Comparison of ENCODE assay signal across 26 mouse cellular contexts in the genomic region with DNA sequence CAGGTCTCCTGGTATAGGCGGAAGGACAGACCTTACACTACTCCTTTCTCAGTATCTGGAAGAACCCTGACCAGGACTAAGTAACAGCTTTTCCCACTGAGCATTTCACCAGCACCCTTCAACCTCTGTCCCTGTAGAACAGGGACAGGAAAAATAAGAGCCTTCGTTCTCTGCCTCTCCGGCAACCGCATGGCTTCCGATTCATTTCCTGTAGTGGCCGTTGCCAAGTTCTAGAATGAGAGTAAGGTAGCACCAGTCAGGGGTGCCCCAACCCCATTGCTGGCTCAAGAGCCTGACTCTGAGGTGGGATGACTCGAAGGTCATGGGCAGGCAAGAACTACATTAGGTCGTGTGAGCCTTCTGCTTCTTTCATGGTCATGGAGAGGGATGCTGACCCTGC. TPM values are rescaled to one million over a fixed set of nuclear protein-coding genes. Genes with fewer than 3 reads are reported as not detected.
A peak's percentile ranks its signal among the peaks of the same experiment; 100 is the strongest.
DNase-seq lines count a peak whose midpoint lies in the region; ATAC-seq and TF ChIP-seq lines count a peak whose summit lies in the region.
"Had no signal": no experiment of that assay in that cellular context is flagged by ENCODE, and none has a peak within 500 bp of the region (broad histone marks: within the 10 kb centered on the region; RNA-seq: fewer than 3 reads in every experiment).

No protein-coding gene starts in this region.

- H3K9me3 ChIP-seq in forebrain, embryonic 11.5 days (ENCODE audit: control insufficient read depth, low read length) = no peaks in the 10 kb centered on the region
- no peaks in the 10 kb centered on the region for H3K9me3 ChIP-seq in forebrain, postnatal 0 days (ENCODE audit: low read length)
- H3K9me3 ChIP-seq: embryonic facial prominence, embryonic 13.5 days; embryonic facial prominence, embryonic 15.5 days; forebrain, embryonic 10.5 days; forebrain, embryonic 13.5 days; forebrain, embryonic 15.5 days; G1E had no signal

- 94% methylated on average over 8 of the region's 8 CpGs for WGBS in forebrain, embryonic 11.5 days
- 89% methylated on average over 8 of the region's 8 CpGs for WGBS in forebrain, postnatal 0 days

- no peak for ATAC-seq in forebrain, embryonic 11.5 days (replicated peaks; ENCODE audit: low FRiP score)
- ATAC-seq in forebrain, postnatal 0 days = no peak
- ATAC-seq: activated CD4-positive, CD25-positive, alpha-beta regulatory T cell, adult 4 months; CD4-positive, CD25-positive, alpha-beta regulatory T cell, adult 4 months; forebrain, embryonic 13.5 days; forebrain, embryonic 15.5 days; Patski had no signal

- no peak overlapping the region for H3K4me3 ChIP-seq in forebrain, embryonic 11.5 days (ENCODE audit: low read depth, low read length)
- no peak overlapping the region for H3K4me3 ChIP-seq in forebrain, postnatal 0 days (ENCODE audit: low read depth, low read length)
- H3K4me3 ChIP-seq: embryonic facial prominence, embryonic 13.5 days; embryonic facial prominence, embryonic 15.5 days; erythroblast, embryonic 14.5 days; forebrain, embryonic 10.5 days; forebrain, embryonic 13.5 days; forebrain, embryonic 15.5 days had no signal

- no peak overlapping the region for H3K4me2 ChIP-seq in forebrain, embryonic 11.5 days (ENCODE audit: low read depth, low read length, severe bottlenecking)
- no peak overlapping the region for H3K4me2 ChIP-seq in forebrain, postnatal 0 days (ENCODE audit: low read depth)
- H3K4me2 ChIP-seq: embryonic facial prominence, embryonic 13.5 days; embryonic facial prominence, embryonic 15.5 days; forebrain, embryonic 13.5 days; forebrain, embryonic 15.5 days had no signal

- peaks cover 40% of the 10 kb centered on the region for H3K36me3 ChIP-seq in forebrain, embryonic 11.5 days (ENCODE audit: control insufficient read depth, insufficient read depth, low read length)
- peaks cover 69% of the 10 kb centered on the region for H3K36me3 ChIP-seq in forebrain, postnatal 0 days (ENCODE audit: insufficient read depth)

- peak; percentile 11 for DNase-seq in cerebellum, adult 11-12 months
- DNase-seq in cerebellum, adult 9-10 months = no peak
- DNase-seq in forebrain, embryonic 11.5 days (ENCODE audit: low spot score) = peak; percentile 39
- no peak for DNase-seq in forebrain, postnatal 0 days
- DNase-seq in right cerebral cortex, postnatal 14 days = peak; percentile 3
- no peak for DNase-seq in right cerebral cortex, postnatal 10 days (ENCODE audit: low spot score in 2 of 2)
- DNase-seq in neural tube, embryonic 10.5 days (ENCODE audit: extremely low spot score, low spot score) = no peak
- DNase-seq: adrenal gland, adult 8-10 months; adrenal gland, postnatal 14 days; adrenal gland, postnatal 36 days; B cell, adult 2 months; cerebellum, adult 18-20 months; cerebellum, adult 8-10 months; cerebellum, postnatal 36 days; embryo, embryonic 11 days had no signal

- no peak overlapping the region for H3K27ac ChIP-seq in forebrain, embryonic 11.5 days (ENCODE audit: low read depth, low read length)
- no peak overlapping the region for H3K27ac ChIP-seq in forebrain, postnatal 0 days (ENCODE audit: low read depth, low read length)
- H3K27ac ChIP-seq: embryonic facial prominence, embryonic 13.5 days; embryonic facial prominence, embryonic 15.5 days; forebrain, embryonic 10.5 days; forebrain, embryonic 13.5 days; forebrain, embryonic 15.5 days had no signal

- no peak overlapping the region for H3K9ac ChIP-seq in forebrain, embryonic 11.5 days (ENCODE audit: low read length)
- no peak overlapping the region for H3K9ac ChIP-seq in forebrain, postnatal 0 days
- H3K9ac ChIP-seq: embryonic facial prominence, embryonic 13.5 days; embryonic facial prominence, embryonic 15.5 days; forebrain, embryonic 13.5 days; forebrain, embryonic 15.5 days had no signal

- no peak for TF ChIP-seq CTCF in forebrain, postnatal 0 days (IDR thresholded peaks at IDR 0.05; ENCODE audit: low read depth)

- H3K27me3 ChIP-seq in forebrain, embryonic 11.5 days (ENCODE audit: control insufficient read depth, insufficient read depth, low read length) = no peaks in the 10 kb centered on the region
- no peaks in the 10 kb centered on the region for H3K27me3 ChIP-seq in forebrain, postnatal 0 days (ENCODE audit: insufficient read depth, low read length)
- H3K27me3 ChIP-seq: CH12.LX; embryonic facial prominence, embryonic 13.5 days; embryonic facial prominence, embryonic 15.5 days; forebrain, embryonic 13.5 days; forebrain, embryonic 15.5 days; Patski had no signal

- peaks cover 8% of the 10 kb centered on the region for H3K4me1 ChIP-seq in forebrain, embryonic 11.5 days (replicated peaks; ENCODE audit: control insufficient read depth, insufficient read depth, low read length)
- no peaks in the 10 kb centered on the region for H3K4me1 ChIP-seq in forebrain, postnatal 0 days (ENCODE audit: insufficient read depth)

RNA-seq across cellular contexts. Expression of gene A3galt2, which starts 10.0 kb away (rescaled TPM):
- 0.56 TPM in 2 replicates for polyA plus RNA-seq in forebrain, embryonic 11.5 days (2014; fragmentation: Nextera tagmentation; extraction: Ambion mirVana)
- total RNA-seq in forebrain, postnatal 0 days (2014; rRNA removed) = 0.52 and 0.92 TPM in 2 replicates
- polyA plus RNA-seq in forebrain, postnatal 0 days (2015; fragmentation: Nextera tagmentation; extraction: Ambion mirVana) = 0.05 and 0.16 TPM in 2 replicates
- polyA plus RNA-seq: activated CD4-positive, CD25-positive, alpha-beta regulatory T cell, adult 4 months; erythroblast, embryonic 14.5 days; G1E had no signal

Comparison
In these comparisons a context has a peak if more than half of its experiments do, and no peak if none do; other contexts are left out.
1. DNase-seq: peak in cerebellum, adult 11-12 months (single experiment), forebrain, embryonic 11.5 days (single experiment) and right cerebral cortex, postnatal 14 days (single experiment); none in cerebellum, adult 9-10 months (single experiment), forebrain, postnatal 0 days (single experiment), right cerebral cortex, postnatal 10 days (0 of 2) and neural tube, embryonic 10.5 days (single experiment).